Mouse (Mus musculus) C2C12 (cell line): ENCODE measurements at regions not wholly inside any gene's neighbourhood (a gene's known extent, or its start where the extent isn't known, plus 50 kb on each side); places are given as distances from the start of the nearest gene placed in this dataset.

Experiments
- CTCF ChIP-seq: IDR thresholded peaks from one replicate; pipeline ENCODE4 v1.5.1; 2011; ENCODE audit not compliant: control insufficient read depth, insufficient read depth, insufficient read length
- MAX ChIP-seq: IDR thresholded peaks from one replicate; pipeline ENCODE4 v1.6.1; 2011; ENCODE audit warnings: mild to moderate bottlenecking, control low read depth
- MYOD1 ChIP-seq: IDR thresholded peaks from one replicate; pipeline ENCODE4 v1.6.1; 2011; ENCODE audit warnings: low read depth; ENCODE audit not compliant: control insufficient read depth, insufficient read length

DNA sequence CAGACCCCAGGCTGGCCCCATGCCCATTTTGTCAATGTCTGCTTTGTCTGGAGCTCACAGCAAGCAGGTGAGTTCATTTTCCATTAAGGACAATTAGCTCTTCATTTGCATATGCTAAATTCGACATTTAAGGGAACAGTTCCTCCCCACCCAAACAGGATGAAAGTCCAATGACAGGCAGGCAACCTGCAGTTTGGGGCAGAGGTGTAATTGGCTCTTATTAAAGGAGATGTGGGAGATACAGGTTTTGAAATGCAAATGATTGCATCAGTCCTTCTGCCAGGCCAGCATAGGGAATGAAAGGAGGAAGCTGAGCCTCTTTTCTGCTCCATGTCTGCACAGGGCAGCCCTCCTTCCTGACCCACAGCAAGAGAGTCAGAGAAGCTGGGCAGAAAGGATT lies 96.2 kb upstream of the Zmiz1 start:
- TF ChIP-seq CTCF (no peak), MYOD1 (no peak), MAX (no peak)
